ENCODE assay signal across 31 mouse cellular contexts in the genomic region with DNA sequence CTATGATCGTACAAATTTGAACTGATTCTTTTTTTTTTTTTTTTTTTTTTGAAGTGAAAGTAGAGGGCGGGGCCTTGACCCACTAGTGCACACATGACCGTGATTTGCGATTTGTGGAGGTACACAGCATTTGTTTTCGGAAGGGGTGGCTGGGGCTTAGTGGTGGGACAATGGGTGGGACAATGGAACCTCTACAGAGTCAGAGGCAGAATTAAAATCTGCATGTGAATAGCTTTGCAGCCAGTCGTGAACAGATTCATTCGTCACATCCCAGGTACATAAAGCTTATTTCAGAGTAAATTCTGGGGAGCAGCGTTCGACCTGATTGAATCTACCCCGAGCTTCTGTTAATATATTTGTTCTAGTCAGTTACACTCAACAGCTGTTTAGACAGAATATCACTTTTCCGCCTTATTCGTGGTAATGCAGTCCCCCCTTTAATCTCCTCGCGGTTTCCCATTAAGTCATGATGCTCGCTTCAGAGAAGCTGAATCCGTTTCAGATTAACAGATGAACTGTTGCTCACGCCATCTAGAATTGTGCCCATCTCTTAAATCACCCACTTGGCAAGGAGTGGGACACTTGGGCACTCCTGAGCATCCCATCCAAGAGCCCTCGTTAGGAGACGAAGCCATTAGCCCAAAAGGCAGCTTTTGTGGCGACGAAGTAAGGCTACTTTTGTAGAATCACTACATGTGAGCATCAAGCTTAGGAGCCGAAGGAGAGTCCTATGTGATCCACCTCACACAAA.
DNase-seq lines count a peak whose midpoint lies in the region; ATAC-seq and TF ChIP-seq lines count a peak whose summit lies in the region.
"Had no signal": no experiment of that assay in that cellular context is flagged by ENCODE, and none has a peak within 500 bp of the region (broad histone marks: within the 10 kb centered on the region; RNA-seq: fewer than 3 reads in every experiment).

No protein-coding gene starts in this region.

- 0 out of 2 replicates have a peak, but pooled peaks have one; percentile 18 for ATAC-seq in embryonic facial prominence, embryonic 14.5 days (ENCODE audit: low read depth)
- ATAC-seq in midbrain, embryonic 12.5 days (ENCODE audit: low FRiP score, low read depth), result peak; percentile 62; the same call in 1 of the 2 replicates
- no peak for ATAC-seq in midbrain, embryonic 16.5 days
- ATAC-seq in granulocyte monocyte progenitor cell, adult 5-6 weeks (replicated peaks; ENCODE audit: poor library complexity, severe bottlenecking), result no peak
- ATAC-seq: activated CD4-positive, CD25-positive, alpha-beta regulatory T cell, adult 4 months; CD4-positive, CD25-positive, alpha-beta regulatory T cell, adult 4 months; liver, postnatal 0 days; lung, postnatal 0 days; Patski had no signal

- no peak for TF ChIP-seq CTCF in brain, embryonic 14.5 days (IDR thresholded peaks at IDR 0.05; ENCODE audit: borderline replicate concordance, extremely low read depth, insufficient read depth, insufficient read length)

- no peak overlapping the region for H3K9ac ChIP-seq in embryonic facial prominence, embryonic 14.5 days (ENCODE audit: low read depth, low read length)
- H3K9ac ChIP-seq in midbrain, embryonic 12.5 days (replicated peaks), result no peak overlapping the region
- no peak overlapping the region for H3K9ac ChIP-seq in midbrain, embryonic 16.5 days (ENCODE audit: low read depth, low read length)
- H3K9ac ChIP-seq: embryonic facial prominence, embryonic 12.5 days; forebrain, embryonic 12.5 days; kidney, embryonic 15.5 days; limb, embryonic 12.5 days; liver, postnatal 0 days had no signal

- no peaks in the 10 kb centered on the region for H3K4me1 ChIP-seq in embryonic facial prominence, embryonic 14.5 days (ENCODE audit: control insufficient read depth, insufficient read depth, low read length)
- H3K4me1 ChIP-seq in embryonic facial prominence, embryonic 10.5 days, result no peaks in the 10 kb centered on the region; the same call in 1 of the 2 replicates
- no peaks in the 10 kb centered on the region; the same call in 1 of the 2 replicates for H3K4me1 ChIP-seq in midbrain, embryonic 12.5 days
- H3K4me1 ChIP-seq in midbrain, embryonic 16.5 days (ENCODE audit: control insufficient read depth, insufficient read depth, low read length), result no peaks in the 10 kb centered on the region
- H3K4me1 ChIP-seq: embryonic facial prominence, embryonic 12.5 days; forebrain, embryonic 12.5 days; kidney, embryonic 15.5 days; limb, embryonic 12.5 days had no signal

- no peak overlapping the region for H3K4me3 ChIP-seq in embryonic facial prominence, embryonic 14.5 days (ENCODE audit: low read depth, low read length)
- H3K4me3 ChIP-seq in embryonic facial prominence, embryonic 10.5 days, result no peak overlapping the region
- no peak overlapping the region for H3K4me3 ChIP-seq in midbrain, embryonic 12.5 days
- no peak overlapping the region for H3K4me3 ChIP-seq in midbrain, embryonic 16.5 days (ENCODE audit: low read depth, low read length)
- H3K4me3 ChIP-seq: embryonic facial prominence, embryonic 12.5 days; erythroblast, embryonic 14.5 days; forebrain, embryonic 12.5 days; kidney, embryonic 15.5 days; limb, embryonic 12.5 days had no signal

- no peak overlapping the region for H3K4me2 ChIP-seq in embryonic facial prominence, embryonic 14.5 days (ENCODE audit: low read depth, low read length)
- no peak overlapping the region for H3K4me2 ChIP-seq in midbrain, embryonic 12.5 days (replicated peaks)
- no peak overlapping the region for H3K4me2 ChIP-seq in midbrain, embryonic 16.5 days (ENCODE audit: low read length)
- H3K4me2 ChIP-seq: embryonic facial prominence, embryonic 12.5 days; forebrain, embryonic 12.5 days; heart, embryonic 11.5 days; kidney, embryonic 15.5 days; limb, embryonic 12.5 days; liver, embryonic 11.5 days had no signal

- no peak for DNase-seq in embryonic facial prominence, embryonic 14.5 days (ENCODE audit: low spot score)
- no peak for DNase-seq in embryonic facial prominence, embryonic 10.5 days (ENCODE audit: low spot score)
- DNase-seq in brain, embryonic 14.5 days (ENCODE audit: low read depth), result peak; percentile 48
- peak; percentile 16 for DNase-seq in retina, embryonic 14.5 days (ENCODE audit: low spot score)
- no peak for DNase-seq in cerebellum, adult 8-10 months
- DNase-seq: adrenal gland, adult 8-10 months; cerebellum, adult 2 months; cerebellum, postnatal 36 days; kidney, adult 11 months; kidney, postnatal 36 days; layer of hippocampus, postnatal 36 days; liver, postnatal 0 days; midbrain, embryonic 14.5 days; thymus, adult 18-20 months; thymus, postnatal 36 days had no signal

- WGBS in embryonic facial prominence, embryonic 14.5 days, result 83% methylated on average over 22 of the region's 22 CpGs
- WGBS in embryonic facial prominence, embryonic 10.5 days, result 87% methylated on average over 22 of the region's 22 CpGs
- 50% methylated on average over 22 of the region's 22 CpGs for WGBS in midbrain, embryonic 12.5 days
- 50% methylated on average over 22 of the region's 22 CpGs for WGBS in midbrain, embryonic 16.5 days

- H3K36me3 ChIP-seq in embryonic facial prominence, embryonic 14.5 days (ENCODE audit: control insufficient read depth, insufficient read depth, low read length), result no peaks in the 10 kb centered on the region
- H3K36me3 ChIP-seq in embryonic facial prominence, embryonic 10.5 days (replicated peaks), result no peaks in the 10 kb centered on the region
- no peaks in the 10 kb centered on the region for H3K36me3 ChIP-seq in midbrain, embryonic 12.5 days
- no peaks in the 10 kb centered on the region for H3K36me3 ChIP-seq in midbrain, embryonic 16.5 days (ENCODE audit: control insufficient read depth, insufficient read depth, low read length)
- H3K36me3 ChIP-seq: embryonic facial prominence, embryonic 12.5 days; forebrain, embryonic 12.5 days; G1E; kidney, embryonic 15.5 days; limb, embryonic 12.5 days had no signal

- no peak overlapping the region for H3K27ac ChIP-seq in embryonic facial prominence, embryonic 14.5 days (replicated peaks; ENCODE audit: low read depth, low read length)
- no peak overlapping the region for H3K27ac ChIP-seq in embryonic facial prominence, embryonic 10.5 days (replicated peaks)
- H3K27ac ChIP-seq in midbrain, embryonic 12.5 days (replicated peaks), result no peak overlapping the region
- H3K27ac ChIP-seq in midbrain, embryonic 16.5 days (ENCODE audit: low read length), result no peak overlapping the region
- H3K27ac ChIP-seq: embryonic facial prominence, embryonic 12.5 days; forebrain, embryonic 12.5 days; kidney, embryonic 15.5 days; limb, embryonic 12.5 days; macrophage had no signal

- H3K9me3 ChIP-seq in embryonic facial prominence, embryonic 14.5 days (ENCODE audit: control insufficient read depth, low read length), result no peaks in the 10 kb centered on the region
- no peaks in the 10 kb centered on the region for H3K9me3 ChIP-seq in embryonic facial prominence, embryonic 10.5 days
- no peaks in the 10 kb centered on the region for H3K9me3 ChIP-seq in midbrain, embryonic 12.5 days
- H3K9me3 ChIP-seq in midbrain, embryonic 16.5 days (replicated peaks; ENCODE audit: control insufficient read depth, low read length, poor library complexity, severe bottlenecking), result no peaks in the 10 kb centered on the region
- H3K9me3 ChIP-seq: embryonic facial prominence, embryonic 12.5 days; kidney, embryonic 15.5 days had no signal

- no peak for TF ChIP-seq POLR2A in brain, embryonic 14.5 days (IDR thresholded peaks at IDR 0.05; ENCODE audit: borderline replicate concordance, extremely low read depth, insufficient read depth, insufficient read length, poor library complexity, severe bottlenecking)

- H3K27me3 ChIP-seq in embryonic facial prominence, embryonic 14.5 days (replicated peaks; ENCODE audit: control insufficient read depth, insufficient read depth, low read length), result no peaks in the 10 kb centered on the region
- no peaks in the 10 kb centered on the region for H3K27me3 ChIP-seq in embryonic facial prominence, embryonic 10.5 days (replicated peaks; ENCODE audit: low read depth, poor library complexity, severe bottlenecking)
- H3K27me3 ChIP-seq in midbrain, embryonic 12.5 days, result no peaks in the 10 kb centered on the region
- peaks cover 3% of the 10 kb centered on the region; the same call in 1 of the 2 replicates for H3K27me3 ChIP-seq in midbrain, embryonic 16.5 days (ENCODE audit: control insufficient read depth, insufficient read depth, low read depth, low read length)
- H3K27me3 ChIP-seq: embryonic facial prominence, embryonic 12.5 days; kidney, embryonic 15.5 days; limb, embryonic 12.5 days; Patski had no signal

Comparison
In these comparisons a context has a peak if more than half of its experiments do, and no peak if none do; other contexts are left out.
1. ATAC-seq: peak in embryonic facial prominence, embryonic 14.5 days (single experiment) and midbrain, embryonic 12.5 days (single experiment); none in midbrain, embryonic 16.5 days (single experiment) and granulocyte monocyte progenitor cell, adult 5-6 weeks (single experiment).
2. DNase-seq: peak in brain, embryonic 14.5 days (single experiment) and retina, embryonic 14.5 days (single experiment); none in embryonic facial prominence, embryonic 14.5 days (single experiment), embryonic facial prominence, embryonic 10.5 days (single experiment) and cerebellum, adult 8-10 months (single experiment).